Mouse (Mus musculus) intestine, postnatal 0 days (tissue): ENCODE data around the gene Lrrc4c. TPM values are rescaled to one million over a fixed set of nuclear protein-coding genes. Genes with fewer than 3 reads are reported as not detected.
A peak's percentile ranks its signal among the peaks of the same experiment; 100 is the strongest.

Source experiments
- ATAC-seq: fragments of 200-750 bp; cut with Nextera tagmentation; 2 replicates; pipeline ENCODE4 v1.8.0; 2017; ENCODE audit warnings: mild to moderate bottlenecking, moderate TSS enrichment, moderate library complexity
- H3K27ac ChIP-seq: fragments of 300-500 bp; sonication (generic); 2 replicates; pipeline ENCODE4 v1.5.1; 2014; ENCODE audit warnings: mild to moderate bottlenecking, low read depth, low read length, moderate library complexity
- H3K27me3 ChIP-seq: fragments of 300-500 bp; sonication (generic); replicated peaks from 2 replicates; pipeline ENCODE4 v1.6.1; 2014; ENCODE audit warnings: low read length, mixed read lengths; ENCODE audit not compliant: control insufficient read depth, insufficient read depth
- H3K36me3 ChIP-seq: fragments of 300-500 bp; sonication (generic); 2 replicates; pipeline ENCODE4 v1.6.1; 2014; ENCODE audit warnings: mild to moderate bottlenecking, moderate library complexity; ENCODE audit not compliant: control insufficient read depth, insufficient read depth
- H3K4me1 ChIP-seq: fragments of 300-500 bp; sonication (generic); replicated peaks from 2 replicates; pipeline ENCODE4 v1.6.1; 2014; ENCODE audit warnings: antibody characterized with exemption, low read length, mixed read lengths; ENCODE audit not compliant: control insufficient read depth, insufficient read depth
- H3K4me2 ChIP-seq: fragments of 300-500 bp; sonication (generic); replicated peaks from 2 replicates; pipeline ENCODE4 v1.6.1; 2014; ENCODE audit warnings: low read depth, mild to moderate bottlenecking, moderate library complexity
- H3K4me3 ChIP-seq: fragments of 300-500 bp; sonication (generic); 2 replicates; pipeline ENCODE4 v1.5.1; 2014; ENCODE audit warnings: low read depth, low read length
- H3K9ac ChIP-seq: fragments of 300-500 bp; sonication (generic); 2 replicates; pipeline ENCODE4 v1.6.1; 2014; ENCODE audit warnings: mild to moderate bottlenecking, low read depth, low read length
- H3K9me3 ChIP-seq: fragments of 300-500 bp; sonication (generic); 2 replicates; pipeline ENCODE4 v1.6.1; 2016; ENCODE audit warnings: mixed run types; ENCODE audit not compliant: control insufficient read depth
- CTCF ChIP-seq: sonication (generic); IDR thresholded peaks from 2 replicates; pipeline ENCODE4 v1.5.1; 2016; ENCODE audit warnings: low read depth, mild to moderate bottlenecking, control low read depth, antibody characterized with exemption, moderate library complexity
- WGBS: fragments of 180-500 bp; shearing (Covaris S2); extraction: QIAGEN DNeasy Blood & Tissue Kit; methylation state at CpG from one replicate; pipeline ENCODE4 v1.1.7; 2014; 5-methylcytosine and 5-hydroxymethylcytosine counted together
- microRNA-seq: library from miRNA; unstranded; fragments of <30 nt; microRNA quantifications from one replicate; pipeline ENCODE4, GENCODE M21; 2016
- polyA plus RNA-seq: library from polyadenylated mRNA; unstranded; fragments of >200 nt; fragmentation: Nextera tagmentation; extraction: Ambion mirVana; gene quantifications from 2 replicates; pipeline ENCODE4 v1.2.1, GENCODE M21; 2015

Gene Lrrc4c
- polyA plus RNA-seq, 1 experiment from 2014 or later = 1.2 TPM

- Histone ChIP-seq H3K27ac (no peak overlapping the region), H3K9me3 (0 out of 2 replicates have a peak, but pooled peaks cover under 1% of the 10 kb centered on the region), H3K4me2 (no peak overlapping the region), H3K4me3 (no peak overlapping the region), H3K27me3 (no peaks in the 10 kb centered on the region), H3K4me1 (no peaks in the 10 kb centered on the region), H3K36me3 (no peaks in the 10 kb centered on the region), H3K9ac (no peak overlapping the region)
- 71% methylated on average over 2 of the region's 2 CpGs for WGBS
- TF ChIP-seq CTCF = peak; percentile 30
- no peak for ATAC-seq
Observed at GRCm38 (mm10) chr2:97614724-97615123, 1296.8 kb downstream of the Lrrc4c start.

- Histone ChIP-seq H3K9ac (no peak overlapping the region), H3K4me3 (no peak overlapping the region), H3K36me3 (no peaks in the 10 kb centered on the region), H3K27me3 (no peaks in the 10 kb centered on the region), H3K9me3 (0 out of 2 replicates have a peak, but pooled peaks cover 3% of the 10 kb centered on the region), H3K4me1 (no peaks in the 10 kb centered on the region), H3K4me2 (no peak overlapping the region), H3K27ac (no peak overlapping the region)
- WGBS = 93% methylated on average over 1 of the region's 1 CpGs
- ATAC-seq = no peak
- no peak for TF ChIP-seq CTCF
Observed at GRCm38 (mm10) chr2:97618589-97618988, 1300.6 kb downstream of the Lrrc4c start.

GRCm38 (mm10) chr2:97639941-97640340 lies 1322.0 kb downstream of the Lrrc4c start:
- Histone ChIP-seq H3K27me3 (no peaks in the 10 kb centered on the region), H3K36me3 (no peaks in the 10 kb centered on the region), H3K9me3 (no peaks in the 10 kb centered on the region), H3K27ac (no peak overlapping the region), H3K4me1 (no peaks in the 10 kb centered on the region), H3K4me2 (no peak overlapping the region), H3K4me3 (no peak overlapping the region), H3K9ac (no peak overlapping the region)
- WGBS = 88% methylated on average over 2 of the region's 2 CpGs
- no peak for ATAC-seq
- no peak for TF ChIP-seq CTCF

- ATAC-seq = no peak
- Histone ChIP-seq H3K4me1 (no peaks in the 10 kb centered on the region), H3K27me3 (no peaks in the 10 kb centered on the region), H3K4me3 (no peak overlapping the region), H3K4me2 (no peak overlapping the region), H3K36me3 (no peaks in the 10 kb centered on the region), H3K9ac (no peak overlapping the region), H3K9me3 (no peaks in the 10 kb centered on the region), H3K27ac (no peak overlapping the region)
- no peak for TF ChIP-seq CTCF
Observed at GRCm38 (mm10) chr2:97641661-97642060, 1323.7 kb downstream of the Lrrc4c start.

- 73% methylated on average over 1 of the region's 1 CpGs for WGBS
- no peak for ATAC-seq
Observed at GRCm38 (mm10) chr2:97652711-97653110, 1334.7 kb downstream of the Lrrc4c start.

More at GRCm38 (mm10) chr2:97652711-97653110, 1334.7 kb downstream of the Lrrc4c start:
- H3K36me3 ChIP-seq = no peaks in the 10 kb centered on the region
- no peaks in the 10 kb centered on the region for H3K4me1 ChIP-seq
- no peak overlapping the region for H3K4me2 ChIP-seq
- H3K27me3 ChIP-seq = no peaks in the 10 kb centered on the region
- no peak overlapping the region for H3K9ac ChIP-seq
- no peak for TF ChIP-seq CTCF
- no peaks in the 10 kb centered on the region for H3K9me3 ChIP-seq
- H3K4me3 ChIP-seq = no peak overlapping the region
- no peak overlapping the region for H3K27ac ChIP-seq

Small RNA genes within 50 kb of the gene (microRNA-seq; reads per million reads assigned to microRNA genes)
- not detected for gene Gm44320
